Mouse (Mus musculus) thymus, postnatal 14 days (tissue): ENCODE measurements around the gene Sap30.
A peak's percentile ranks its signal among the peaks of the same experiment; 100 is the strongest.
"Not testable (repeated sequence)": the region's sequence is repeated elsewhere in the genome, so short reads cannot be mapped to it uniquely, and the experiment has no call there.

Experiments used
- DNase-seq: peaks from one replicate; pipeline ENCODE4 v3.0.0; 2021

Sap30 gene

GRCm38 (mm10) chr8:57487441-57488155 is at the start of gene Sap30:
TSS of gene Sap30 (minus strand) at chr8:57487860.
- peak; percentile 99 for DNase-seq

- DNase-seq, result no peak
These were observed 48.5 kb upstream of the Sap30 start for GRCm38 (mm10) chr8:57536167-57536566.

GRCm38 (mm10) chr8:57534495-57534894 is 46.8 kb upstream of the Sap30 start:
- no peak for DNase-seq

- no peak for DNase-seq
These were observed 45.4 kb upstream of the Sap30 start for GRCm38 (mm10) chr8:57533106-57533505.

GRCm38 (mm10) chr8:57532223-57532622 is 44.6 kb upstream of the Sap30 start:
- DNase-seq, result peak; percentile 46

GRCm38 (mm10) chr8:57530666-57531349 is 43.1 kb upstream of the Sap30 start:
- DNase-seq, result peak; percentile 78

GRCm38 (mm10) chr8:57530238-57530637 is 42.6 kb upstream of the Sap30 start:
- DNase-seq, result no peak

GRCm38 (mm10) chr8:57528036-57528435 is 40.4 kb upstream of the Sap30 start:
- no peak for DNase-seq

GRCm38 (mm10) chr8:57520186-57520786 is 32.6 kb upstream of the Sap30 start:
- DNase-seq, result no peak

- DNase-seq, result no peak
These were observed 30.1 kb upstream of the Sap30 start for GRCm38 (mm10) chr8:57517723-57518122.

- not testable (repeated sequence) for DNase-seq
These were observed 29.0 kb upstream of the Sap30 start for GRCm38 (mm10) chr8:57516685-57517084.

GRCm38 (mm10) chr8:57513178-57513661 is 25.6 kb upstream of the Sap30 start:
- not testable (repeated sequence) for DNase-seq

- peak; percentile 67 for DNase-seq
These were observed 24.7 kb upstream of the Sap30 start for GRCm38 (mm10) chr8:57512141-57513056.

- peak; percentile 100 for DNase-seq
These were observed 23.9 kb upstream of the Sap30 start, which contains the start of gene Hmgb2 for GRCm38 (mm10) chr8:57511316-57512118. TSS of gene Hmgb2 (plus strand) at chr8:57511907.

GRCm38 (mm10) chr8:57510791-57511315 is 23.2 kb upstream of the Sap30 start:
- DNase-seq, result peak; percentile 64

- no peak for DNase-seq
These were observed 21.0 kb upstream of the Sap30 start for GRCm38 (mm10) chr8:57508657-57509056.

- no peak for DNase-seq
These were observed 19.9 kb upstream of the Sap30 start for GRCm38 (mm10) chr8:57507556-57508063.

GRCm38 (mm10) chr8:57505500-57505899 is 17.8 kb upstream of the Sap30 start:
- not testable (repeated sequence) for DNase-seq

- DNase-seq, result peak; percentile 89
These were observed 16.0 kb upstream of the Sap30 start for GRCm38 (mm10) chr8:57503641-57504040.

GRCm38 (mm10) chr8:57498847-57499511 is 11.3 kb upstream of the Sap30 start:
- DNase-seq, result no peak

GRCm38 (mm10) chr8:57498494-57498846 is 10.8 kb upstream of the Sap30 start:
- DNase-seq, result no peak
